10 mouse cellular contexts compared by ENCODE assay signal in genomic region chr9:42196552-42196951, GRCm38 (mm10).
DNase-seq lines count a peak whose midpoint lies in the region; ATAC-seq lines count a peak whose summit lies in the region.
"Had no signal": no experiment of that assay in that cellular context is flagged by ENCODE, and none has a peak within 500 bp of the region (broad histone marks: within the 10 kb centered on the region; RNA-seq: fewer than 3 reads in every experiment).

No protein-coding gene starts in this region.

- H3K4me1 ChIP-seq in stomach, embryonic 15.5 days: no peaks in the 10 kb centered on the region; the same call in 1 of the 2 replicates
- no peaks in the 10 kb centered on the region; the same call in 1 of the 2 replicates for H3K4me1 ChIP-seq in forebrain, embryonic 16.5 days (replicated peaks; ENCODE audit: control insufficient read depth, insufficient read depth, low read length)
- H3K4me1 ChIP-seq in forebrain, embryonic 10.5 days: no peaks in the 10 kb centered on the region
- H3K4me1 ChIP-seq: limb, embryonic 13.5 days had no signal

- H3K27ac ChIP-seq in stomach, embryonic 15.5 days: peak overlapping the region; percentile 85
- no peak overlapping the region for H3K27ac ChIP-seq in forebrain, embryonic 16.5 days (ENCODE audit: low read length)
- H3K27ac ChIP-seq in forebrain, embryonic 10.5 days: no peak overlapping the region
- H3K27ac ChIP-seq: limb, embryonic 13.5 days had no signal

- WGBS in stomach, embryonic 15.5 days: 47% methylated on average over 4 of the region's 4 CpGs
- 61% methylated on average over 4 of the region's 4 CpGs for WGBS in forebrain, embryonic 16.5 days
- 68% methylated on average over 4 of the region's 4 CpGs for WGBS in forebrain, embryonic 10.5 days

- no peak overlapping the region for H3K9ac ChIP-seq in stomach, embryonic 15.5 days
- no peak overlapping the region for H3K9ac ChIP-seq in forebrain, embryonic 16.5 days (replicated peaks; ENCODE audit: low read depth, low read length)
- H3K9ac ChIP-seq: limb, embryonic 13.5 days had no signal

- H3K27me3 ChIP-seq in stomach, embryonic 15.5 days (replicated peaks): no peaks in the 10 kb centered on the region
- no peaks in the 10 kb centered on the region for H3K27me3 ChIP-seq in forebrain, embryonic 16.5 days (replicated peaks; ENCODE audit: control insufficient read depth, insufficient read depth, low read length)
- no peaks in the 10 kb centered on the region for H3K27me3 ChIP-seq in forebrain, embryonic 10.5 days (ENCODE audit: poor library complexity, severe bottlenecking)
- H3K27me3 ChIP-seq: limb, embryonic 13.5 days had no signal

- ATAC-seq in stomach, embryonic 15.5 days (ENCODE audit: insufficient read depth, low FRiP score, low read depth): peak; percentile 88
- ATAC-seq in forebrain, embryonic 16.5 days: no peak

- DNase-seq in left cerebral cortex, postnatal 14 days (ENCODE audit: low spot score in 2 of 2): peak; percentile 26 to 41
- DNase-seq in left cerebral cortex, adult 9 months (ENCODE audit: low spot score in 2 of 2): no peak
- peak; percentile 28 for DNase-seq in embryo, embryonic 11 days
- DNase-seq in kidney, postnatal 36 days: peak; percentile 94 to 96
- no peak for DNase-seq in forebrain, embryonic 10.5 days (ENCODE audit: extremely low spot score, low spot score)
- DNase-seq in MN1 (ENCODE audit: low spot score): no peak

- intact Hi-C loops in left cerebral cortex, postnatal 14 days (cut with DNase I): no loop called here

- H3K4me3 ChIP-seq in stomach, embryonic 15.5 days (replicated peaks): no peak overlapping the region
- no peak overlapping the region for H3K4me3 ChIP-seq in forebrain, embryonic 16.5 days (replicated peaks; ENCODE audit: low read length)
- H3K4me3 ChIP-seq in forebrain, embryonic 10.5 days: no peak overlapping the region
- H3K4me3 ChIP-seq: erythroblast, embryonic 14.5 days; limb, embryonic 13.5 days had no signal

- no peaks in the 10 kb centered on the region for H3K9me3 ChIP-seq in stomach, embryonic 15.5 days
- no peaks in the 10 kb centered on the region for H3K9me3 ChIP-seq in forebrain, embryonic 16.5 days (ENCODE audit: control insufficient read depth, low read length)
- H3K9me3 ChIP-seq in forebrain, embryonic 10.5 days: peaks cover 3% of the 10 kb centered on the region; the same call in 1 of the 2 replicates

- H3K4me2 ChIP-seq in stomach, embryonic 15.5 days: no peak overlapping the region; the same call in 1 of the 2 replicates
- H3K4me2 ChIP-seq in forebrain, embryonic 16.5 days (ENCODE audit: low read length): no peak overlapping the region
- H3K4me2 ChIP-seq: limb, embryonic 13.5 days had no signal

- H3K36me3 ChIP-seq in stomach, embryonic 15.5 days: no peaks in the 10 kb centered on the region
- H3K36me3 ChIP-seq in forebrain, embryonic 16.5 days (ENCODE audit: control insufficient read depth, insufficient read depth): no peaks in the 10 kb centered on the region
- no peaks in the 10 kb centered on the region for H3K36me3 ChIP-seq in forebrain, embryonic 10.5 days (replicated peaks)
- H3K36me3 ChIP-seq: limb, embryonic 13.5 days had no signal

Comparison
In these comparisons a context has a peak if more than half of its experiments do, and no peak if none do; other contexts are left out.
1. DNase-seq: peak in left cerebral cortex, postnatal 14 days (2 of 2), embryo, embryonic 11 days (single experiment) and kidney, postnatal 36 days (2 of 2); none in left cerebral cortex, adult 9 months (0 of 2), forebrain, embryonic 10.5 days (single experiment) and MN1 (single experiment).